ENCODE assay signal across 8 mouse cellular contexts in the genomic region with DNA sequence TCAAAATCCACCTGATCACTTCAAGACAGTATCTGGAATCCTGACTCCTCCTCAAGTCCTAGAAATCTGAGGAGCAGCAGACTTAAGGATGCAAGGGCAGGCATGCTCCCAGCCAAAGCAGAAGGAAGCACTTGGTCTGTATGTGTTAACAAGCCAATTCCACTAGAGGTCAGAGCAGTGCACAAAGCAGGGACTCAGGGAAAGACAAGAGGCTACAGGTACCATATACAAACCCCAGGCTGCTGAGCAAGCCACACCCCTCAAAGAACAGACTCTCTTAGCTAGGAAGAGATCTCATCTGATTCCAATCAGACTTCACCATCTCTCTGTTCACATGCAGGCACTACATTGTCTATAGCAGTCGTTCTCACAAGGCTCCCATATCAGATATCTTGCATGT.
DNase-seq lines count a peak whose midpoint lies in the region; ATAC-seq and TF ChIP-seq lines count a peak whose summit lies in the region.

No protein-coding gene starts in this region.

- no peak overlapping the region for H3K4me2 ChIP-seq in lung, postnatal 0 days (replicated peaks; ENCODE audit: low read depth, low read length)

- peak; percentile 7 for DNase-seq in cerebellum, adult 8-10 months
- DNase-seq in cerebellum, adult 11-12 months = no peak
- DNase-seq in c-Kit-positive CD71-positive TER-119-negative erythroid progenitor cells, embryonic 14.5 days (ENCODE audit: low read depth) = peak; percentile 35
- peak; percentile 7 to 49 for DNase-seq in heart, postnatal 14 days
- DNase-seq in kidney, postnatal 4 days = peak; percentile 34 to 56
- DNase-seq in lung, postnatal 0 days (ENCODE audit: low spot score) = peak; percentile 59
- DNase-seq in spleen, adult 2 months (ENCODE audit: low read depth in 1 of 2, low spot score in 2 of 2) = peak; percentile 12 to 39

- no peaks in the 10 kb centered on the region for H3K36me3 ChIP-seq in lung, postnatal 0 days (ENCODE audit: insufficient read depth, low read length)
- no peaks in the 10 kb centered on the region for H3K36me3 ChIP-seq in spleen, adult 2 months (ENCODE audit: control insufficient read depth, insufficient read depth, low read length)

- TF ChIP-seq CTCF in lung, postnatal 0 days (IDR thresholded peaks at IDR 0.05) = peak; percentile 75
- peak; percentile 56; the same call in 1 of the 2 replicates for TF ChIP-seq CTCF in spleen, adult 2 months (IDR thresholded peaks at IDR 0.05; ENCODE audit: extremely low read depth, insufficient read depth, insufficient read length, insufficient replicate concordance)

- no peak for TF ChIP-seq POLR2A in spleen, adult 2 months (IDR thresholded peaks at IDR 0.05; ENCODE audit: low read depth, low read length)

- no peak overlapping the region for H3K27ac ChIP-seq in lung, postnatal 0 days (ENCODE audit: low read length)
- H3K27ac ChIP-seq in spleen, adult 2 months (ENCODE audit: insufficient read depth, low read length) = no peak overlapping the region

- 52% methylated on average over 1 of the region's 1 CpGs for WGBS in lung, postnatal 0 days
- WGBS in spleen, adult 2 months = 66% methylated on average over 1 of the region's 1 CpGs

- TF ChIP-seq EP300 in lung, postnatal 0 days (IDR thresholded peaks at IDR 0.05) = no peak

- H3K4me3 ChIP-seq in lung, postnatal 0 days (ENCODE audit: low read depth, low read length) = no peak overlapping the region
- H3K4me3 ChIP-seq in spleen, adult 2 months (ENCODE audit: extremely low read depth, insufficient read depth, insufficient read length) = no peak overlapping the region

- no peaks in the 10 kb centered on the region for H3K9me3 ChIP-seq in lung, postnatal 0 days (ENCODE audit: low read length)

- H3K4me1 ChIP-seq in lung, postnatal 0 days (ENCODE audit: insufficient read depth, low read depth, low read length) = no peaks in the 10 kb centered on the region
- peaks cover 2% of the 10 kb centered on the region; the same call in 1 of the 2 replicates for H3K4me1 ChIP-seq in spleen, adult 2 months (ENCODE audit: control insufficient read depth, insufficient read depth, insufficient read length)

- peak; percentile 100 for ATAC-seq in CD4-positive, CD25-positive, alpha-beta regulatory T cell, adult 4 months
- ATAC-seq in lung, postnatal 0 days = peak; percentile 23; the same call in 1 of the 2 replicates

- H3K9ac ChIP-seq in lung, postnatal 0 days (replicated peaks; ENCODE audit: low read depth) = no peak overlapping the region

- intact Hi-C loops in heart, postnatal 14 days (cut with DNase I) = loop anchor here (1.0 kb wide), 1 partner anchor 127 kb away; no protein-coding TSS in a partner anchor

- no peaks in the 10 kb centered on the region for H3K27me3 ChIP-seq in lung, postnatal 0 days (replicated peaks; ENCODE audit: insufficient read depth, low read length)
- no peaks in the 10 kb centered on the region for H3K27me3 ChIP-seq in spleen, adult 2 months (ENCODE audit: control insufficient read depth, insufficient read depth, low read length)
